Mouse (Mus musculus) MEL (cell line): ENCODE measurements around the gene Il5.

ENCODE experiments used
- POLR2AphosphoS2 ChIP-seq: IDR thresholded peaks from 2 replicates; pipeline ENCODE4 v1.6.1; 2011; ENCODE audit warnings: low read length, improper control_type of control experiment
- USF1 ChIP-seq: IDR thresholded peaks from 2 replicates; pipeline ENCODE4 v1.6.1; 2014; ENCODE audit warnings: low read depth, mild to moderate bottlenecking, inconsistent platforms, low read length, improper control_type of control experiment, moderate library complexity

DNA sequence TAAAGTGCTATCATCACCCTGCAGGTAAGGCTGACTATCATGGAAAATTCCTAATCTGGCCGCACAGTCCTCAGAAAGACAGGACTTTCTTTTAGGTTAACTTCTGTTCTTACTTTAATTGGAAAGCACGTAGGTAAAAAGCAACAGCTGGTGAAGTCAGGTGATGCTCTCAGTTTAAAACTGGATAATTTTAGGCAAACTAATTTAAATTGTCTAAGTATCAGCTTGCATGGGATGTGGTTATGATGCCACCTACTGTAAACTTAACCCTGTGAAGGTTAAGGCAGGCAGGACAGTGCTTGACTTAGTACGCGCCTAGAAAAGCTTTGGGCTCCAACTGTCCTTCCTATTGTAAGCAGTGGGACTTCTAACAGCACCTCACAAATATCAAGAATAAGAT lies 49.2 kb upstream of the Il5 start:
- no peak for TF ChIP-seq USF1
- TF ChIP-seq POLR2AphosphoS2 = no peak
